ENCODE assay signal across 8 mouse cellular contexts in genomic region chr1:97768089-97768488, GRCm38 (mm10). TPM values are rescaled to one million over a fixed set of nuclear protein-coding genes. Genes with fewer than 3 reads are reported as not detected.
DNase-seq lines count a peak whose midpoint lies in the region; ATAC-seq lines count a peak whose summit lies in the region.

No protein-coding gene starts in this region.

- no peak overlapping the region for H3K27ac ChIP-seq in heart, embryonic 11.5 days (ENCODE audit: low read depth, low read length)
- no peak overlapping the region for H3K27ac ChIP-seq in forebrain, embryonic 14.5 days (ENCODE audit: low read depth, low read length)
- H3K27ac ChIP-seq in liver, embryonic 13.5 days: no peak overlapping the region

- no peak overlapping the region for H3K9ac ChIP-seq in heart, embryonic 11.5 days (ENCODE audit: low read depth, low read length)
- no peak overlapping the region for H3K9ac ChIP-seq in forebrain, embryonic 14.5 days (ENCODE audit: low read length)
- no peak overlapping the region for H3K9ac ChIP-seq in liver, embryonic 13.5 days

- H3K4me3 ChIP-seq in heart, embryonic 11.5 days (ENCODE audit: low read depth, low read length): no peak overlapping the region
- H3K4me3 ChIP-seq in forebrain, embryonic 14.5 days (ENCODE audit: low read depth, low read length): peak overlapping the region; percentile 90
- H3K4me3 ChIP-seq in liver, embryonic 13.5 days (replicated peaks): peak overlapping the region; percentile 94

- no peaks in the 10 kb centered on the region for H3K36me3 ChIP-seq in heart, embryonic 11.5 days (ENCODE audit: control insufficient read depth, insufficient read depth, low read length)
- no peaks in the 10 kb centered on the region for H3K36me3 ChIP-seq in forebrain, embryonic 14.5 days (ENCODE audit: control insufficient read depth, insufficient read depth, low read length)
- no peaks in the 10 kb centered on the region for H3K36me3 ChIP-seq in liver, embryonic 13.5 days

- peak overlapping the region; percentile 39 for H3K4me2 ChIP-seq in heart, embryonic 11.5 days
- peak overlapping the region; percentile 68 for H3K4me2 ChIP-seq in forebrain, embryonic 14.5 days (ENCODE audit: low read length)
- peak overlapping the region; percentile 93 for H3K4me2 ChIP-seq in liver, embryonic 13.5 days

- peaks cover 6% of the 10 kb centered on the region for H3K4me1 ChIP-seq in heart, embryonic 11.5 days (ENCODE audit: control insufficient read depth, insufficient read depth, low read length)
- H3K4me1 ChIP-seq in forebrain, embryonic 14.5 days (ENCODE audit: control insufficient read depth, insufficient read depth, low read length): peaks cover 17% of the 10 kb centered on the region
- peaks cover 49% of the 10 kb centered on the region for H3K4me1 ChIP-seq in liver, embryonic 13.5 days (replicated peaks)

- WGBS in heart, embryonic 11.5 days (ENCODE audit: insufficient replicate concordance): 85% methylated on average over 2 of the region's 2 CpGs
- WGBS in forebrain, embryonic 14.5 days: 81% methylated on average over 2 of the region's 2 CpGs
- WGBS in liver, embryonic 13.5 days (ENCODE audit: insufficient replicate concordance): 56% methylated on average over 2 of the region's 2 CpGs

- DNase-seq in heart, adult 9 months (ENCODE audit: low spot score in 2 of 2): no peak
- peak; percentile 17 for DNase-seq in 3T3-L1 (ENCODE audit: low read depth, low spot score)
- no peak for DNase-seq in forebrain, embryonic 14.5 days (ENCODE audit: low spot score)
- DNase-seq in liver, embryonic 13.5 days: no peak
- no peak for DNase-seq in ovary, postnatal 36 days (ENCODE audit: low spot score)
- DNase-seq in testis, postnatal 14 days (ENCODE audit: low spot score): no peak
- DNase-seq in embryo, embryonic 11 days: no peak

- H3K9me3 ChIP-seq in heart, embryonic 11.5 days (replicated peaks; ENCODE audit: control insufficient read depth, low read length): no peaks in the 10 kb centered on the region
- H3K9me3 ChIP-seq in forebrain, embryonic 14.5 days (replicated peaks; ENCODE audit: control insufficient read depth, low read length): no peaks in the 10 kb centered on the region
- no peaks in the 10 kb centered on the region for H3K9me3 ChIP-seq in liver, embryonic 13.5 days (replicated peaks)

- no peak for ATAC-seq in heart, embryonic 11.5 days (replicated peaks; ENCODE audit: insufficient number of reproducible peaks, low FRiP score, low TSS enrichment)
- ATAC-seq in forebrain, embryonic 14.5 days: no peak
- ATAC-seq in liver, embryonic 13.5 days (ENCODE audit: low read depth): no peak

- H3K27me3 ChIP-seq in heart, embryonic 11.5 days (ENCODE audit: control insufficient read depth, insufficient read depth, low read length): no peaks in the 10 kb centered on the region
- H3K27me3 ChIP-seq in forebrain, embryonic 14.5 days (replicated peaks; ENCODE audit: control insufficient read depth, insufficient read depth, low read length): no peaks in the 10 kb centered on the region
- no peaks in the 10 kb centered on the region for H3K27me3 ChIP-seq in liver, embryonic 13.5 days

RNA-seq across cellular contexts. Expression of gene Gin1, which starts 1.9 kb away (rescaled TPM):
- polyA plus RNA-seq in heart, embryonic 11.5 days (2014; fragmentation: Nextera tagmentation; extraction: Ambion mirVana): 12.5 and 16.7 TPM in 2 replicates
- polyA plus RNA-seq in forebrain, embryonic 14.5 days (2014; fragmentation: Nextera tagmentation; extraction: Ambion mirVana): 16.2 and 16.5 TPM in 2 replicates
- 13.6 and 15.7 TPM in 2 replicates for polyA plus RNA-seq in liver, embryonic 13.5 days (2015; fragmentation: Nextera tagmentation; extraction: Ambion mirVana)

RNA-seq across cellular contexts. Expression of gene Ppip5k2, which starts 2.1 kb away (rescaled TPM):
- polyA plus RNA-seq in heart, embryonic 11.5 days (2014; fragmentation: Nextera tagmentation; extraction: Ambion mirVana): 33.2 and 37.4 TPM in 2 replicates
- 37.9 and 46.7 TPM in 2 replicates for polyA plus RNA-seq in forebrain, embryonic 14.5 days (2014; fragmentation: Nextera tagmentation; extraction: Ambion mirVana)
- 12.2 and 16.9 TPM in 2 replicates for polyA plus RNA-seq in liver, embryonic 13.5 days (2015; fragmentation: Nextera tagmentation; extraction: Ambion mirVana)

Comparison
In these comparisons a context has a peak if more than half of its experiments do, and no peak if none do; other contexts are left out.
1. H3K4me2 ChIP-seq: peak in every context shown above with its lines; median percentile 93 in liver, embryonic 13.5 days; 68 in forebrain, embryonic 14.5 days; 39 in heart, embryonic 11.5 days.